Mouse (Mus musculus) heart, adult 2 months (tissue): ENCODE results near the gene Rpl13a. TPM values are rescaled to one million over a fixed set of nuclear protein-coding genes. Genes with fewer than 3 reads are reported as not detected.
A peak's percentile ranks its signal among the peaks of the same experiment; 100 is the strongest.
"Not testable (repeated sequence)": the region's sequence is repeated elsewhere in the genome, so short reads cannot be mapped to it uniquely, and the experiment has no call there.

Experiments used
- DNase-seq, 2 experiments: peaks; one replicate each; pipeline ENCODE4 v3.0.0; 2021
- H3K27ac ChIP-seq: fragments of 200-600 bp; 2 replicates; pipeline ENCODE4 v1.8.1; 2022
- H3K27me3 ChIP-seq: fragments of 200-500 bp; 2 replicates; pipeline ENCODE4 v1.6.1; 2012; ENCODE audit warnings: mild to moderate bottlenecking, low read length, inconsistent platforms, mixed read lengths; ENCODE audit not compliant: control insufficient read depth, insufficient read depth
- H3K36me3 ChIP-seq: fragments of 200-500 bp; 2 replicates; pipeline ENCODE4 v1.6.1; 2012; ENCODE audit warnings: low read length, inconsistent platforms; ENCODE audit not compliant: control insufficient read depth, insufficient read depth
- H3K4me1 ChIP-seq: fragments of 200-500 bp; 2 replicates; pipeline ENCODE4 v1.6.1; 2011; ENCODE audit warnings: low read length; ENCODE audit not compliant: control insufficient read depth, insufficient read depth
- H3K4me3 ChIP-seq: fragments of 200-600 bp; 2 replicates; pipeline ENCODE4 v1.8.1; 2022
- H3K79me2 ChIP-seq: fragments of 200-500 bp; replicated peaks from 2 replicates; pipeline ENCODE4 v1.6.1; 2012; ENCODE audit warnings: mild to moderate bottlenecking, inconsistent platforms, low read length, moderate library complexity, mixed read lengths; ENCODE audit not compliant: control insufficient read depth, insufficient read depth
- H3K9ac ChIP-seq: fragments of 200-500 bp; 2 replicates; pipeline ENCODE4 v1.6.1; 2012; ENCODE audit warnings: low read depth, mild to moderate bottlenecking, control low read depth, inconsistent platforms, low read length, mixed read lengths
- CTCF ChIP-seq: fragments of 200-600 bp; IDR thresholded peaks from 2 replicates; pipeline ENCODE4 v1.8.1; 2022; ENCODE audit warnings: antibody characterized with exemption, mild to moderate bottlenecking, moderate library complexity
- EP300 ChIP-seq: fragments of 200-500 bp; IDR thresholded peaks from 2 replicates; pipeline ENCODE4 v1.6.1; 2011; ENCODE audit warnings: low read depth, low read length, control low read depth; ENCODE audit not compliant: insufficient read depth
- POLR2A ChIP-seq: fragments of 200-500 bp; IDR thresholded peaks from 2 replicates; pipeline ENCODE4 v1.6.1; 2011; ENCODE audit warnings: mild to moderate bottlenecking, low read depth, low read length, control low read depth; ENCODE audit not compliant: insufficient read depth
- WGBS: fragments of 180-500 bp; shearing (Covaris S2); methylation state at CpG from one replicate; pipeline ENCODE4 v1.1.7; 2018; 5-methylcytosine and 5-hydroxymethylcytosine counted together
- intact Hi-C: fragments of 180-260 bp; cut with DNase I; formaldehyde crosslinking; loops from one replicate; pipeline ENCODE4 v1.15.1; 2025
- polyA plus RNA-seq: library from polyadenylated mRNA; depleted of rRNA; stranded (reverse); fragments of >200 nt; gene quantifications from 2 replicates; pipeline ENCODE4 v1.2.3, GENCODE M21; 2012
- total RNA-seq, 2 experiments: library from RNA; stranded (reverse); gene quantifications; 2 replicates each; pipeline ENCODE4 v1.2.3; 2021

Rpl13a gene
- total and polyA plus RNA-seq, 3 experiments, result 561 to 915 (median 659) TPM

DNA sequence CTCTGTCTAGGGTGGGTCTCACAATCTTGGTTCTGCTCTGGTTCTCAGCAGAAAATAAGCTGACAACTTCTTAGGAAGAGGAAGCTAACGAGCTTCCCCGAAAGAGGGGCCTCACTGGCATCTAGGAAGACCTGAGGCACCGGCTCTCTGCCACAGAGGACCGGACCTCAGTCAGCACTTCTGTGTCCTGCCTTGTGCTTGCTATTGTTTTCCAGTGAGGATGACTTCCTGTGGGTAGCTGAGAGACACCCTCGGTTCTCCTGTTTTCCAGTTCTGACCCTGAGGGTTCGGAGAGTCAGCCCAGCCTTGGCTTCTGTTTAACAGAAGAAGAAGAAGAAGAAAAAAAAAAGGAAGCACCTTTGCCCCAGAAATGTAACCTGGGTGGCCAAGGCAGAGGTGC lies 31.1 kb downstream of the Rpl13a start:
- H3K27me3 ChIP-seq, result no peaks in the 10 kb centered on the region
- intact Hi-C loops, result no loop called here
- no peak overlapping the region for H3K9ac ChIP-seq
- H3K27ac ChIP-seq, result peak overlapping the region; percentile 52
- H3K4me3 ChIP-seq, result no peak overlapping the region
- peak in 1 of 2 experiments; percentile 63 for DNase-seq
- H3K4me1 ChIP-seq, result peaks cover 6% of the 10 kb centered on the region
- no peaks in the 10 kb centered on the region; the same call in 1 of the 2 replicates for H3K79me2 ChIP-seq
- H3K36me3 ChIP-seq, result 0 out of 2 replicates have a peak, but pooled peaks cover 3% of the 10 kb centered on the region
- 30% methylated on average over 6 of the region's 6 CpGs for WGBS
- no peak for TF ChIP-seq CTCF
- TF ChIP-seq EP300, result no peak
- no peak for TF ChIP-seq POLR2A

DNA sequence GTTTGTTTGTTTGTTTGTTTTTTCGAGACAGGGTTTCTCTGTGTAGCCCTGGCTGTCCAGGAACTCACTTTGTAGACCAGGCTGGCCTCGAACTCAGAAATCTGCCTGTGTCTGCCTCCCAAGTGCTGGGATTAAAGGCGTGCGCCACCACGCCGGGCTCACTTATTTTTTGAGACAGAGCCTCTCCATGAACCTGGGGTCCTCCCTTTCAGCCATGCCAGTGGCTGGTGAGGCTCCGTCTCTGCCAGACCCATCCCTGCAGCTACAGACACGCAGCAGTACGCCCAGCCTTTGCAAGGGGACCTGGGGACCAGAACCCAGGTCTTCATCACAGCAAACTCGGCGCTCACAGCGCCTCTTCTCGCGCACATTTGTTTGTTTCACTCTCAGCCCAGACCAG lies 32.6 kb downstream of the Rpl13a start:
- 97% methylated on average over 14 of the region's 14 CpGs for WGBS
- DNase-seq, H3K27ac ChIP-seq, H3K79me2 ChIP-seq, H3K4me1 ChIP-seq, intact Hi-C loops, H3K36me3 ChIP-seq, H3K9ac ChIP-seq, H3K27me3 ChIP-seq, H3K4me3 ChIP-seq: not testable (repeated sequence)

DNA sequence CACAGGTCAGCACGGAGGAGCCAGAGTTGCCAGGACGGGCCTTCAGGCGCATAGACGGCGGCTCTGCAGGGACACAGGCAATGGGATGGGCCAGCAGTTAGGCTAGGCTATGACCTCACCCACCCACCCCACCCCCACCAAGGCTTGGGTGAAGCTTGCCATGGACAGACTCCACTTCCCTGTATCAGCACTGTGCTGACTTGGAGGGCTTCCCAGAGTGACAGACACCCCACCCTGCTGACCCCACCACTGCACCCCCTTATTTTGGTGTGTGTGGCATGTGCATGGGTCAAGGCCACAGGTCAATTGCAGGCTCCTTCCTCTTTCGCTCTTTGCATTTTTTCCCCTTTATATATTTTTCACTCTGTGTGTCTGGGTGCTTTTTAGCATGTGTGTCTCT lies 33.2 kb downstream of the Rpl13a start:
- Histone ChIP-seq H3K36me3 (no peaks in the 10 kb centered on the region), H3K9ac (no peak overlapping the region), H3K27me3 (no peaks in the 10 kb centered on the region), H3K79me2 (no peaks in the 10 kb centered on the region), H3K27ac (no peak overlapping the region), H3K4me3 (no peak overlapping the region), H3K4me1 (0 out of 2 replicates have a peak, but pooled peaks cover 1% of the 10 kb centered on the region)
- TF ChIP-seq CTCF (no peak), EP300 (0 out of 2 replicates have a peak, but pooled peaks have one; percentile 29), POLR2A (no peak)
- intact Hi-C loops, result no loop called here
- WGBS, result 47% methylated on average over 6 of the region's 6 CpGs
- DNase-seq, result peak in 1 of 2 experiments; percentile 52

DNA sequence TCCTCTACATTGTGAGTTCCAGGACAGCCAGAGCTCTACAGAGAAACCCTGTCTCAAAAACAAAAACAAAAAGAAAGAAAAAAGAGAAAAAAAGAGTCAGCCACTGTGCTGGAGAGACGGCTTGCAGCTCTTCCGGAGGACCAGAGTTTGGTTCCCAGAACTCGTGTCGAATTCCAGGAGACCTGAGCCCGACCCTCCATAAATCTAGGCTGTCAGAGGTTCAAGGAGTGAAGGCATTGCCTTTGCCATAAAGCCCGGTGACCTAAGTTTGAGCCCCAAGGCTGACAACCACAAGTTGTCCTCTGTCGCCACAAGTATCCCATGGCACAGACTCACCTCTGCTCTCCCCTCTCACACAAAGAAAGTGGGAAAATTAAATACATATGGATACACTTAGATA lies 34.4 kb downstream of the Rpl13a start:
- TF ChIP-seq CTCF (no peak), EP300 (no peak), POLR2A (no peak)
- DNase-seq, result no peak
- Histone ChIP-seq H3K79me2 (no peaks in the 10 kb centered on the region), H3K9ac (no peak overlapping the region), H3K4me1 (0 out of 2 replicates have a peak, but pooled peaks cover 1% of the 10 kb centered on the region), H3K27ac (no peak overlapping the region), H3K36me3 (no peaks in the 10 kb centered on the region), H3K4me3 (no peak overlapping the region), H3K27me3 (no peaks in the 10 kb centered on the region)
- intact Hi-C loops, result no loop called here
- 74% methylated on average over 7 of the region's 7 CpGs for WGBS

DNA sequence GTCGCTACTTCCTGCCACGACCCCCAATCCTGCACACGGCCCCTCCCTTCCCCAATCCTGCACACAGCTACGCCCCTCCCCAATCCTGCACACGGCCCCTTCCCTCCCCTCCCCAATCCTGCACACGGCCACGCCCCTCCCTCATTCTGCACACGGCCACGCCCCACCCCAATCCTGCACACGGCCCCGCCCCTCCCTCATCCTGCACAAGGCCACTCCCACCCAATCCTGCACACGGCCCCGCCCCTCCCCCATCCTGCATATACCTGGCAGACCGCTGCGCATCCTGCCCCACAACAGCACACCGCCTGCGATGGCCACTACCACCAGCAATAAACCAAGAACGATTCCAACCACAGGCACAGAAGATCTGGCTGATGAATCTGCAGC lies 35.0 kb downstream of the Rpl13a start:
- TF ChIP-seq EP300 (no peak), CTCF (no peak), POLR2A (no peak)
- no peak overlapping the region for H3K9ac ChIP-seq
- 52% methylated on average over 14 of the region's 18 CpGs for WGBS
- intact Hi-C loops, result no loop called here
- H3K27me3 ChIP-seq, result no peaks in the 10 kb centered on the region
- DNase-seq, result no peak
- H3K36me3 ChIP-seq, result no peaks in the 10 kb centered on the region
- no peak overlapping the region for H3K4me3 ChIP-seq
- no peaks in the 10 kb centered on the region for H3K79me2 ChIP-seq
- H3K27ac ChIP-seq, result no peak overlapping the region
- H3K4me1 ChIP-seq, result 0 out of 2 replicates have a peak, but pooled peaks cover 1% of the 10 kb centered on the region

DNA sequence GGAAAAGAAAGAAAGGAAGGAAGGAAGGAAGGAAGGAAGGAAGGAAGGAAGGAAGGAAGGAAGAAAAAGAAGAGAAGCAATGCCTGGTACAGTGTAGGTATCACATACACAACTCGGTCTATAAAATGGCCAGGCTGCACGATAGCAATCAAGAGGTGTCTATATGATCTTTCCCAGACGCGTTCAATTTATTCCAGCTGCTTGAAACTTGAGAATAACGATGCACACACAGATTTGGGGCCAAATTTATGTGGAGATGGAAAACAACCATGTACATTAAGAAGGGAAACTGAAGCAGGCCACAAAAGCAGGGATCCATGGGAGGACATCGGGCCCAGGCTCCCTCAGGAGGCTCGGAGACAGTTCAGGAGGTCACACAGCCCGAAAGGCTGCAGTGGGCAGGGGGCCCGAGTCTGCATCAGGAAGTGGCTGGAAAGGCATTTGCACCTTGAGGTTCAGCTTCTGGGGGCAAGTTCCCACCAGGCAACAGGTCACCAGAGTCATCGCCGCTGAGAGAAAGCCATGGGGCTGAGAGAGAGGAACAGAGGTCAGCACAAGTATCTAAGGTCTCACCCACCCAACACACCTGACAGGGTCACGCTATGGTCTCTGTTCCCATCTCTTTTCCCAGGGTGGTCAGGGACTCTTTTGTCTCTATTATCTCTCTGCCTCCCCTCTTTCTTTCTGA lies 35.6 kb downstream of the Rpl13a start:
- Histone ChIP-seq H3K79me2 (no peaks in the 10 kb centered on the region), H3K27ac (no peak overlapping the region), H3K4me1 (0 out of 2 replicates have a peak, but pooled peaks cover 1% of the 10 kb centered on the region), H3K9ac (no peak overlapping the region), H3K36me3 (no peaks in the 10 kb centered on the region), H3K4me3 (no peak overlapping the region), H3K27me3 (no peaks in the 10 kb centered on the region)
- intact Hi-C loops, result no loop called here
- DNase-seq, result no peak
- TF ChIP-seq EP300 (no peak), POLR2A (no peak), CTCF (no peak)
- WGBS, result 62% methylated on average over 12 of the region's 12 CpGs
